Mouse (Mus musculus) mammary gland, adult 2 months (tissue): Measurements from ENCODE around the gene Il18bp. TPM values are rescaled to one million over a fixed set of nuclear protein-coding genes. Genes with fewer than 3 reads are reported as not detected.

Experiments used
- polyA plus RNA-seq: library from polyadenylated mRNA; depleted of rRNA; stranded (reverse); fragments of >200 nt; gene quantifications from 2 replicates; pipeline ENCODE4 v1.2.3, GENCODE M21; 2012; ENCODE audit warnings: low replicate concordance; rRNA removed

Il18bp gene
- 18.8 and 23.5 TPM in 2 replicates for polyA plus RNA-seq

DNA sequence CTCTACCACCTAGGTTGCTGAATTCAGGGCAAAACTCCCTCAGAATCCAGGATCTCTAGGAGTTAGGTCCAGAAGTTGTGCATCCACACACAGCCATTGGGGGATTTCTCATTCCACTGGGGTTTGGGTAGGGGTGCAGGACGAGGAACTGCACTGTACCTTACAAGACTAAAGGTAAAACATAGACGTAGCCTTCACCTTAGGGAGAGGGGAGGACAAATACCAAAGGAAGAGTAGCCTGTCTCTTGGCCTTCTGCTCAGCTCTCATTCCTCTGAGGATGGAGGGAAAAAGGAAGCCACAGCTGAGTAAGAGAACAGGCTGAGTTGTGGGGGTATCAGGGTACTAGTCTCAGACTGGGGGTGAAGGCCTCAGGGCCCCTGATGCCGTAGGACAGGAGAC is at the start of gene Il18bp:
Gene Il18bp (minus strand): TSS at position 101 of the 400 bp plus-strand sequence.

DNA sequence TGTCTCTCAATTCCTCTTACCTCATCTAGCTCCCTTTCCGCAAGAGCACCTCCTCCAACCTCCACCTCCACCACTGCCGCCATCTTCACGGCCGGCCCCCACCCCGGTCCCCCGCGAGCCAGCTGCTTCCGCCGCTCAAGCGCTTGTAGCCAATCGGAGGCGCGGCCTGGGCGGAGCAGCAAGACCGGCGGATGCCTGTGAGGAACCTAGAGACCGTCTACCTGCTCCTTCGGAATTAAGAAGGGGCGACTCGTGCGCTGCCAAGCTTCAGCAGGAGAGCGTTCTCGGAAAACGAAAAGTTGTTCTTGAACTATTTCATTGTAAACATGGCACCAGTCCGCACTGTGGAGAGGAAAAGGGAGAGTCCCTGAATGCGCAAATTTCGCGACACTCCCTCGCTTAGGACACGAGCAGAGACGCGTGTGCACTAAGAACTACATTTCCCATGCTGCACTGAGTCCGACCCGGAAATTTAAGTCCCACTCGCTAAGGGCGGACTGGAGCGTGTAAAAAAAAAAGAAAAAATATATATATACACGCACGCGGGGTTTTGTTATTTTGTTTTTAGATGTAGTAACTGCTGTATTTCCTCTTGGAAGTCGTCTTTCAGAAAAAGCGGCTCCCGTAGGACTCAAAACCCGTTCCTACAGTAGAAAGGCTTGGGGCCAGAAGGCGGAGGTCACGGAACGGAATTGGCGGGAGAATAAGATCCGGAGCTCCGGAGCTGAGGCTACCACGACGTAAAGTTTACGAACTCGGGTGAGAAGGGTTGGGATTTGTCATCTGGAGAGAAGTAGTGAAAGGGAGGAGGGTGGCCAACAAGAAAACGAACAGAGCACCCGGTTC is 46.8 kb upstream of the Il18bp start, which contains the start of the genes Rnf121, Xndc1 and Xntrpc:
Gene Rnf121 (minus strand): TSS at position 424 of the 846 bp plus-strand sequence.
Gene Xndc1 (plus strand): TSS at position 466 of the 846 bp plus-strand sequence.
Gene Xntrpc (plus strand): TSS at position 668 of the 846 bp plus-strand sequence.

Other genes starting within 250 kb of the Il18bp start
- gene Phox2a, start 200.4 kb downstream of the Il18bp start, polyA plus RNA-seq = 0.17 TPM in 1 of 2 replicates, not detected in the other
- 117 and 153 TPM in 2 replicates for gene Inppl1, start 180.5 kb downstream of the Il18bp start, polyA plus RNA-seq
- 99.2 and 198 TPM in 2 replicates for gene Folr2, start 161.5 kb downstream of the Il18bp start, polyA plus RNA-seq
- 45.5 and 65.2 TPM in 2 replicates for gene Anapc15, start 155.0 kb downstream of the Il18bp start, polyA plus RNA-seq
- 4.3 and 4.6 TPM in 2 replicates for gene Folr1, start 147.9 kb downstream of the Il18bp start, polyA plus RNA-seq
- 312 and 343 TPM in 2 replicates for gene Lamtor1, start 112.8 kb downstream of the Il18bp start, polyA plus RNA-seq
- 0.60 and 0.75 TPM in 2 replicates for gene Tomt, start 112.3 kb downstream of the Il18bp start, polyA plus RNA-seq
- 10.1 and 22.7 TPM in 2 replicates for gene Lrrc51, start 84.8 kb downstream of the Il18bp start, polyA plus RNA-seq
- 88.8 and 110 TPM in 2 replicates for gene Numa1, start 84.6 kb downstream of the Il18bp start, polyA plus RNA-seq
- gene Rnf121, start 46.8 kb upstream of the Il18bp start, polyA plus RNA-seq = 12.6 and 30.7 TPM in 2 replicates
- 20.6 and 21.7 TPM in 2 replicates for gene Xndc1, start 46.8 kb upstream of the Il18bp start, polyA plus RNA-seq
- gene Xntrpc, start 47.0 kb upstream of the Il18bp start, polyA plus RNA-seq = 4.1 and 4.3 TPM in 2 replicates
- 0.73 TPM in 1 of 2 replicates, not detected in the other for gene Trpc2, start 64.4 kb upstream of the Il18bp start, polyA plus RNA-seq
- 0.29 and 82.2 TPM in 2 replicates for gene Art1, start 83.1 kb upstream of the Il18bp start, polyA plus RNA-seq
- gene Art5, start 90.8 kb upstream of the Il18bp start, polyA plus RNA-seq = 0.24 and 6.7 TPM in 2 replicates
- not detected in 2 replicates for gene Chrna10, start 98.1 kb upstream of the Il18bp start, polyA plus RNA-seq
- gene Nup98, start 191.5 kb upstream of the Il18bp start, polyA plus RNA-seq = 14.6 and 17.4 TPM in 2 replicates
- gene Pgap2, start 191.5 kb upstream of the Il18bp start, polyA plus RNA-seq = 125 and 155 TPM in 2 replicates
- 106 and 133 TPM in 2 replicates for gene Rhog, start 237.4 kb upstream of the Il18bp start, polyA plus RNA-seq
- 97.0 and 125 TPM in 2 replicates for gene Stim1, start 249.1 kb upstream of the Il18bp start, polyA plus RNA-seq